Mouse (Mus musculus) lung, postnatal 0 days (tissue): Measurements from ENCODE around the gene Igf2bp2.

ENCODE experiments used
- CTCF ChIP-seq: IDR thresholded peaks from 2 replicates; pipeline ENCODE4 v1.5.1; 2016; ENCODE audit warnings: antibody characterized with exemption, mild to moderate bottlenecking
- EP300 ChIP-seq: IDR thresholded peaks from 2 replicates; pipeline ENCODE4 v1.6.1; 2016; ENCODE audit warnings: antibody characterized with exemption, mild to moderate bottlenecking, control low read depth

GRCm38 (mm10) chr16:22091255-22091783 lies 71.8 kb downstream of the Igf2bp2 start:
- TF ChIP-seq CTCF (no peak), EP300 (no peak)
